Mouse (Mus musculus): ENCODE measurements at regions not wholly inside any gene's neighbourhood (a gene's known extent, or its start where the extent isn't known, plus 50 kb on each side); places are given as distances from the start of the nearest gene placed in this dataset.

GRCm38 (mm10) chr4:34494961-34495723, 55.6 kb upstream of the Akirin2 start:
- DNase-seq (ENCODE audit: low spot score in 2 of 2): no peak

GRCm38 (mm10) chr4:34498325-34498724, 52.4 kb upstream of the Akirin2 start:
- no peak for DNase-seq (ENCODE audit: low spot score in 2 of 2)

GRCm38 (mm10) chr4:34498781-34499180, 52.0 kb upstream of the Akirin2 start:
- DNase-seq (ENCODE audit: low spot score in 2 of 2): no peak

GRCm38 (mm10) chr4:34499731-34500130, 51.0 kb upstream of the Akirin2 start:
- DNase-seq (ENCODE audit: low spot score in 2 of 2): no peak

Data from urinary bladder, adult 18-20 months (tissue).